Mouse (Mus musculus): ENCODE measurements around the gene Pgls.

- no peak for TF ChIP-seq CTCF (IDR thresholded peaks at IDR 0.05; ENCODE audit: low read depth, low read length)
- no peak for TF ChIP-seq GATA1 (IDR thresholded peaks at IDR 0.05; ENCODE audit: borderline replicate concordance, low read length)
These were observed 31.9 kb upstream of the Pgls start for GRCm38 (mm10) chr8:71560071-71560470.
